Mouse (Mus musculus) c-Kit-positive CD71-negative TER-119-negative erythroid progenitor cells, embryonic 14.5 days (primary cell): ENCODE measurements around the gene Nxn.

ENCODE experiments used
- DNase-seq: peaks from one replicate; pipeline ENCODE4 v3.0.0-alpha.2; 2013; ENCODE audit warnings: low read depth

Gene Nxn

GRCm38 (mm10) chr11:76361422-76361821 is 37.5 kb downstream of the Nxn start:
- no peak for DNase-seq

DNA sequence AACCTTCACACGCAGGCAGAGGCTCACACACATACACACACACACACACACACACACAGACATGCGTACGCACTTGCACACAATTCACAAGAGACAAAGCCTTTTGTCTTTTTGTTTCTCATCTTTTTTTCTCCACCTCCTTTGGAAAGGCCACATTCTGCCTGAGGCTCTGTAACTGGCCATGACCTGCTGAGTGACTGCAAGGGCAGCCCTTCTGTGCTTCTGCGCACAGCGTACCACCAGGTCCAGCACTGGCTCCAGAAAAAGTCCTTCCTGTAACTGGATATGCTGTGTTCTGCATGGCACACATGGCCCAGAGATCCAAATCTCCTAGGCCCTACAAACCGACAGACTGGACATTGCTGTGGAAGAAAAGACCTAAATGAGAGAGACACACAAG is 38.7 kb downstream of the Nxn start:
- no peak for DNase-seq

DNA sequence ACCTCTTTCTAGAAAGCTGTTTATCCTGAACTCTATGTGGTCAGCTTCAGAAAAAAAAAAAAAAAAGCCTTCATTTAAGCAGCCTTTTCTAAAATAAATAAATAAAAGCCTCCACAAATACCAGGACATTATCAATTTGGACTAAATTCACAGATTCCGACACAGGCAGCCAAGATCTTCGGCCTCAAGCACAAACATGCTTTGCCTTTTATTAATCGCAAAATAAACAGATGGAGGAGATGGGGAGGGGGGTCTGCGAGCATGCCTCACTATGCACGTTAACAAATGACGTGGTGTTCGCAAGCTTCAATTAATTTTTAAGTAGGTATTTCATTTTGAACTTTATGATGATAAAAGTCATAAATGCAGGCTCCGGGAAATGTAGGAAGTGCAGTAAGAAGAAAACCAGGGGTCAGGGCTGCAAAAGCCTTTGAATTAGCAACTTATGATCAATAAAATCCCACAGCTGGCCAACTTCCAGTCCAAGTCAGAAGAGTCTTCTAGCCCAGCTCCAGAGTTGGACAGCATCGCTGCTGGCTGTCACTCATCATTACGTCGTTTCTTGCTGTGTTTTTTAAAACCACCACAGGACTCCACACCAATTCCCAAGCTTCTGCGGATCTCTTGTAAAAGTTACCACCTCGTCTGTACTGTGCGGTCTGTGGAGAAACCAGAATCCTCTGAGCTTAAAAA is 40.2 kb downstream of the Nxn start:
- DNase-seq = no peak

GRCm38 (mm10) chr11:76357464-76357863 is 41.5 kb downstream of the Nxn start:
- no peak for DNase-seq

DNA sequence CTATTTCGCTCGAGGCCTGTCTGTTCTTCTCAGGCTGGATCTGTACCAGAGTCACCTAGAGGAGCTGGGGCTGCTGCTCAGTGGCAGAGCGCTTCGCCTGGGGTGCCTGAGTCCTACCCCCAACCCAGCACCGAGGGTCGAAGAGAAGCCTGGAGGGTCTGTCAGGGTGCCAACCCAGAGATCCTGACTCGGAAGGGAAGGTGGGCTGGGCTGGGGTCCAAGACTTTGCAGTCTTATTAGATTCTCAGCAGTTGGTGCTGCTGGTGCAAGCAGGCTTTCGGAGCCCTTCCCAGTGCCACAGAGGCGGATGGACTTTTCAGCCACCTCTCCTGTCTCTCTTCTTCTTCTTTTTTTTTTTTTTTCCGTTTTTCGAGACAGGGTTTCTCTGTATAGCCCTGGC is 42.8 kb downstream of the Nxn start:
- no peak for DNase-seq

DNA sequence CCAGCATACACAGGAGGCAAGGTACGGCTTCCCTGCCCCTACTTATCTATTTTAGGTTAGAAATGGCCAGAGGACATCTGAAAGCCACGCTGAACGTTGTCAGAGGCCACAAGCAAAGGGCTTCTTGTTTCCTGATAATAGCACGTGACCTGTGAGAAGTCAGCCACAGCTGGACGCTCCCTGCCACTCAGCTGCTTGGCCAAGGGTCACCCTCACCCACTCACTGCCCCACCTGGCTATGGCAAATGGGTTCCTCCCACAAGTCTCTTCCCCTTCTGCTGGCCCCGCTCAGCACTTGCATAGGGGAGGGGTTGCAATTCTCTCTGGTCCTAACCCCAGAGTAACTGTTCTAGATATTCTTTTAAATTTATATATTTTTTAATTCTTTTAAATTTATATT is 43.5 kb downstream of the Nxn start:
- DNase-seq = no peak

DNA sequence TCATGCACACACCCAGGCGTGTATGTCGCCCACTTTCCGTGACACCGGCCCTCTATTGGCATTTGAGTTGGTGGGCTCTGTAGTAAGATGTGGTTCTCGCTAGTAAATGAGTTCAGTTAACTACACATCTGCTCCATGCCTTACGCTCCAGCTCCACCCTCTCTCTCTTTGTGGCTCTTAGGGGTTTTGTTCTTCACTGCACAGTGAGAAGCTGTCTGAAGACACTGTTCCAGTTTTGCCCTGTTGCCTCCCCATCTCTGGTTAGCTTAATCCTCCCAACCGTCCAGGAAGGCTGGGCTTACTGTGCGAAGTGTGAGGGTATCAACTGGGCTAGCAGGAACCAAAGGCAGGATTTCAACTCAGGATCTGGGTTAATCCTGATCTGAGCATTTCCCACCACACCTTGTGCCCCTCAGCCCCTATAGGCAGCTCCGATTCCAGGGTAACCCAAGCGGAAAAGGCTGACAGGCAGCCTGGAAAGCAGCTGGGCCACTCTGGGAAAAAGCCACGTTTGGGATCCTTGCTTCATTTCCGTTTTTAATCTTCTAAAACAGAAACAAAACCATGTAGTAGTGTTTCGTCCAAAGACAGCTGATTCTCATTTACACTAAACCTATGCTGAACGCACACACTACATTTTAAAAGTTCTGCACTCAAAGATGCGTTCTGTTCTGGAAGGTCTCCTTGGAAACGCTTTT is 45.9 kb downstream of the Nxn start:
- no peak for DNase-seq

DNA sequence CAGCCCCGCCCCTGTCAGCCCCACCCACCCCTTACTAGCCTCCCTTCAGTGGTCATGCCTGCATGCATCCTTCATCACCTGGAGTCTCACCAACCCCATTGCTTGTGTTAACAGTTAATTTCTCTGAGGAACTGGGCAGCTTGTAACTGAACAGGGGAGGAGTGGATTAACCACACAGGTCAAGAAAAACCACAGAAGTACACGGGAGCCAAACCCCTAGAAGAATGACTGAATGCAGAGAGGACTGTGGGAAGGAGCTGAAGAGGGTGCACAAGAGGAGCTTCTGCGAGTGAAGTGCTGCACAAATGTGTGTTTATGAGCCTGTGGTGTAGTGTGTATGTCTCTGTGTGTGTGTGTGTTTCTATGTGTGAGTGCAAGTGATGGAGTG is 47.3 kb downstream of the Nxn start:
- DNase-seq = no peak

GRCm38 (mm10) chr11:76350931-76351623 is 47.9 kb downstream of the Nxn start:
- no peak for DNase-seq

GRCm38 (mm10) chr11:76349833-76350232 is 49.1 kb downstream of the Nxn start:
- DNase-seq = no peak

- DNase-seq = no peak
Measured at GRCm38 (mm10) chr11:76347589-76347988, 51.4 kb downstream of the Nxn start.

- no peak for DNase-seq
Measured at GRCm38 (mm10) chr11:76343031-76343430, 55.9 kb downstream of the Nxn start.

- no peak for DNase-seq
Measured at GRCm38 (mm10) chr11:76341884-76342645, 56.9 kb downstream of the Nxn start.

DNA sequence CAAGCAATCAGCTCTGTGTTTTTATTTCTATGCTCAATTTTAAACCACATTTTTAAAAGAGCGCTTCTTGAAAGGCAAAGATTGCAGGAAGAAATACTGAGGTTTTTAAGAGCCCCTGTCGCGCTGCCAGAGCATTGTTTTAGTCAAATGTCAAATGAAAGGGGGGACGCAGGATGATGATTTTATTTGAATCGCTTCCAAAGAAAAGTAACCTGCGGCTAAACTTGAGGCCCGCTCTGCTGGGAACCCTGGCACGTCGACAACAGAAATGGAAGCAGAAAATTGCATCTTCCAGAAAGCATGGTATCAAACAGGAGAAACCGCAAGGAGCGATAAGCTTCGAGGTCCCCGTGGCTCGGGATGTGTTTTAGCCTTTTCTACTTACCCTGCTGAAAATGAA is 57.8 kb downstream of the Nxn start:
- no peak for DNase-seq

DNA sequence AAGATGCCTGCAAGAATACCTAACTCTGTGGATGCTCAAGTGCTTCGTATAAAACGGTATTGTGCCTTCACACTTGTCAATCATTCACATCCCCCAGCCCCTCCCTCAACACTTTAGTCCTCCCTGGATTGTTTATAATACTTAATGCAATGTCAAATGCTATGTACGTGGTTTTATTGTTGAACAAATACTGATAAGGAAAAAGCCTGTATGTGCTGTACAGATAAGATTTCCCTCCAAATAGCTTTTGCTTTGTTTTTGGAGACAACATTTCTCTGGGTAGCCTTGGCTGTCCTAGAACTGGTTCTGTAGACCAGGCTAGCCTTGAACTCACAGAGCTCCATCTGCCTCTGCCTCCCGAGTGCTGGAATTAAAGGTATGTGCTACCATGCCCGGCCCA is 59.1 kb downstream of the Nxn start:
- DNase-seq = no peak

DNA sequence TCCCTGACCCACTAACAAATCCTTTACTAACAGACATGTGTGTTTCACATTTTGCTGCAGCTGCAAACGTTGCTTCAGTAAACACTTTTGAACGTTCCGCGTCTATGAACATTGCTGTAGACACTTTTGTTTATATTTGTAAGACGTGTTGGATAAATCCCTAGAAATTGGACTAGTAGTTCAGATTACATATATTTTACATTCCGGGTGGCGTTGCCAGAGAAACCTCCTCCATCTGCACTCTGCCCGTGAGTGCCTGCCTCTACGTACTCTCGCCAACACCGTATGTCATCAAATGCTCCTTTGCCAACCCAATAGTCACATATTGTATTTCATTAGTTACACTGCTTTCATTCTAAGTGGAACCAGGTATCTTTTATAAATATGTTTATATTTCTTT is 59.8 kb downstream of the Nxn start:
- DNase-seq = no peak

GRCm38 (mm10) chr11:76338656-76339055 is 60.3 kb downstream of the Nxn start:
- no peak for DNase-seq

DNA sequence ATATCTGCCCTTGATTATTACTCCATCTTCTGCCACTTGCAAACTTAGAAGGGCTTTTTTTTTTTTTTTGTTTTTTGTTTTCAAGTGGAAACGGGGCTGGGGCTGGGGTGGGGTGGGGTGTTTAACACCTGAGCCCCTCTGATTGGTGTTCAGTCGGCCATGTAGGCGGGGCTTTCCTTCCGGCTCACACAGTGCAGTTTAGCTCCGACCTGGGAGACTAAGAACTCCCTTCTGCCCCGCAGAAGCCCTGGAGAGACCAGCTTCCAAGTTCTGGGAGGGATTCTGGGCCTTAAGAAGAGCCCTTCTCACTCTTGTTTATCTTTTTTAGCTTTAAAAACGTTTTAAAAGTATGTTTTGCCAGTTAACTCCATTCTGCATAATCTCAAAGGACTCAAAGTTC is 61.2 kb downstream of the Nxn start:
- peak; percentile 10 for DNase-seq

GRCm38 (mm10) chr11:76337236-76337635 is 61.7 kb downstream of the Nxn start:
- DNase-seq = no peak

- DNase-seq = no peak
Measured at GRCm38 (mm10) chr11:76336224-76336623, 62.7 kb downstream of the Nxn start.

DNA sequence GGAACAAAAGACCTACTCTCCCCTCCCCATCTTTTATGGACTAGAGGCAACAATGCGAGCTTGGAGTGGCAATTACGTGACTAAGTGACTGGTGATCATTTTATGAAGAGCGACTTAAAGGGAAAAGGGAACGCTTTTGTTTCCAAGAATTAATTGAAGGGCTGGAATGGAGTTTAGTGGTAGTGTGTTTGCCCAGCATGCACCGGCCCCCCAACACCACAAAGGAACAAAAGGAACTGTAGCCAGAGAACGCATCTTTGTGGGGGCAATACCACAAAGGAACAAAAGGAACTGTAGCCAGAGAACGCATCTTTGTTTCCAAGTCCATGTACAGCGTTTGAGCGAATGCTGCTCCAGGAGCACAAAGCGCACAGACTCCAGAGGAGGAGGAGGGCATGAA is 64.0 kb downstream of the Nxn start:
- no peak for DNase-seq

GRCm38 (mm10) chr11:76332240-76332639 is 66.7 kb downstream of the Nxn start:
- DNase-seq = no peak
